Mouse (Mus musculus) macrophage (primary cell): ENCODE measurements around the gene Ssx2ip. TPM values are rescaled to one million over a fixed set of nuclear protein-coding genes. Genes with fewer than 3 reads are reported as not detected.

Source experiments
- H3K27ac ChIP-seq: fragments of 350-480 bp; formaldehyde crosslinking; 2 replicates; pipeline ENCODE4 v1.9.0; 2021
- H3K36me3 ChIP-seq: fragments of 350-480 bp; formaldehyde crosslinking; 2 replicates; pipeline ENCODE4 v1.9.0; 2021; ENCODE audit errors: inconsistent target
- H3K4me3 ChIP-seq: fragments of 350-480 bp; formaldehyde crosslinking; 2 replicates; pipeline ENCODE4 v1.9.0; 2021; ENCODE audit errors: inconsistent target
- H3K79me2 ChIP-seq: fragments of 350-480 bp; formaldehyde crosslinking; 2 replicates; pipeline ENCODE4 v1.9.0; 2021; ENCODE audit errors: inconsistent target
- WGBS: methylation state at CpG from one replicate; pipeline ENCODE4 v1.1.7; 2026; ENCODE audit warnings: inconsistent platforms; ENCODE audit not compliant: missing documents; 5-methylcytosine and 5-hydroxymethylcytosine counted together
- polyA plus RNA-seq: library from polyadenylated mRNA; stranded (reverse); fragments of 250-400 nt; gene quantifications from 3 replicates; pipeline ENCODE4 v1.2.4, GENCODE M21; 2018; ENCODE audit warnings: inconsistent platforms

Ssx2ip gene
- polyA plus RNA-seq, 1 experiment from 2014 or later: 4.8 TPM

- no peak overlapping the region for H3K27ac ChIP-seq
- 95% methylated on average over 11 of the region's 11 CpGs for WGBS
- no peaks in the 10 kb centered on the region for H3K36me3 ChIP-seq
- H3K4me3 ChIP-seq: no peak overlapping the region
- no peaks in the 10 kb centered on the region for H3K79me2 ChIP-seq
Observed at GRCm38 (mm10) chr3:146435533-146435932, 31.1 kb downstream of the Ssx2ip start.

DNA sequence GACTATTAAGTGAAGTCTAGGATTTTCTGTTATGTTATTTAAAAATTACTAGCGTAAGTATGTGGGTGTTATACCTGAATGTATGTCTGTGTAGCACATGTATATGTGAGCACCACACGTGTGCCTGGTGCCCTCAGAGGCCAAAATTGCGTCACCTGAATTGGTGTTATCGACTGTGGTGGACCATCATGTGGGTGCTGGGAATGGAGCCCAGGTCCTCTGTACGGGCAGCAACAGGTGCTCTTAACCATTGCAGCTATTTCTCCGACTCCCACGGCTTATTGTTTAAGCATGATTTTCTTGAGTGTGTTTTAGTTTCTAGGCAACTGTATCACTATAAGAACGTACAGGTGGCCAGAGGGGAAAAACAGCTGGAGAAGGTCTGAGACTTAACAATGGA, 31.7 kb downstream of the Ssx2ip start:
- WGBS: 93% methylated on average over 8 of the region's 8 CpGs
- H3K4me3 ChIP-seq: no peak overlapping the region
- H3K36me3 ChIP-seq: no peaks in the 10 kb centered on the region
- H3K79me2 ChIP-seq: no peaks in the 10 kb centered on the region
- no peak overlapping the region for H3K27ac ChIP-seq

- Histone ChIP-seq H3K36me3 (no peaks in the 10 kb centered on the region), H3K79me2 (no peaks in the 10 kb centered on the region), H3K27ac (no peak overlapping the region), H3K4me3 (no peak overlapping the region)
- 92% methylated on average over 12 of the region's 12 CpGs for WGBS
Observed at GRCm38 (mm10) chr3:146440011-146440410, 35.6 kb downstream of the Ssx2ip start.

GRCm38 (mm10) chr3:146440422-146440821, 36.0 kb downstream of the Ssx2ip start:
- Histone ChIP-seq H3K27ac (no peak overlapping the region), H3K79me2 (no peaks in the 10 kb centered on the region), H3K4me3 (no peak overlapping the region), H3K36me3 (no peaks in the 10 kb centered on the region)
- WGBS: 89% methylated on average over 7 of the region's 7 CpGs

GRCm38 (mm10) chr3:146442484-146442883, 38.0 kb downstream of the Ssx2ip start:
- H3K79me2 ChIP-seq: no peaks in the 10 kb centered on the region
- 95% methylated on average over 7 of the region's 7 CpGs for WGBS
- H3K4me3 ChIP-seq: no peak overlapping the region
- H3K36me3 ChIP-seq: no peaks in the 10 kb centered on the region
- H3K27ac ChIP-seq: no peak overlapping the region

- H3K79me2 ChIP-seq: no peaks in the 10 kb centered on the region
- no peak overlapping the region for H3K27ac ChIP-seq
- no peak overlapping the region for H3K4me3 ChIP-seq
- WGBS: 95% methylated on average over 8 of the region's 8 CpGs
- no peaks in the 10 kb centered on the region for H3K36me3 ChIP-seq
Observed at GRCm38 (mm10) chr3:146442936-146443335, 38.5 kb downstream of the Ssx2ip start.

GRCm38 (mm10) chr3:146443380-146443779, 38.9 kb downstream of the Ssx2ip start:
- Histone ChIP-seq H3K36me3 (no peaks in the 10 kb centered on the region), H3K27ac (no peak overlapping the region), H3K79me2 (no peaks in the 10 kb centered on the region), H3K4me3 (no peak overlapping the region)
- WGBS: 97% methylated on average over 7 of the region's 7 CpGs

DNA sequence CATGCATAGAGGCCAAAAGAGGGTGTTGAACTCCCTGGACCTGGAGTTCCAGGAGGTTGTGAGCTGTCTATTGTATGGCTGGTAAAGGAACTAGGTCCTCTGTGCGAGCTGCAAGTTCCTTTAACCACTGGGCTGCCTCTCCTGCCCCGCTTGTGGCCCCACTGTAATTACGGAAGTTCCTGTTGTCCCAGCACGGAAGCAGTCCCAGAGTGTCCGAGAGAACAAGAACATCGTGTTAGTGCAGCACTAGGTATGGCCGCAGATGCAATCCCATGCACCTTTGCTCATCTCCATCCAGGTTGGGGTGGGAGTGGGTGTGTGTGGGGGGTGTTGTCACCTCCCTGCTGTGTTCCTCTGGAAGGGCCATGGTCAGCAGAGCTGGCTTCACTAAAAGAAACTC, 40.4 kb downstream of the Ssx2ip start:
- H3K36me3 ChIP-seq: no peaks in the 10 kb centered on the region
- 68% methylated on average over 7 of the region's 7 CpGs for WGBS

GRCm38 (mm10) chr3:146447156-146447555, 42.7 kb downstream of the Ssx2ip start:
- peaks cover 14% of the 10 kb centered on the region; the same call in 1 of the 2 replicates for H3K79me2 ChIP-seq
- WGBS: 92% methylated on average over 5 of the region's 5 CpGs

More for the DNA sequence above, 40.4 kb downstream of the Ssx2ip start:
- H3K79me2 ChIP-seq: no peaks in the 10 kb centered on the region
- no peak overlapping the region for H3K4me3 ChIP-seq
- H3K27ac ChIP-seq: peak overlapping the region; percentile 37

GRCm38 (mm10) chr3:146447598-146447997, 43.2 kb downstream of the Ssx2ip start:
- 94% methylated on average over 3 of the region's 3 CpGs for WGBS
- no peaks in the 10 kb centered on the region for H3K36me3 ChIP-seq
- H3K79me2 ChIP-seq: peaks cover 18% of the 10 kb centered on the region; the same call in 1 of the 2 replicates
- H3K4me3 ChIP-seq: no peak overlapping the region
- no peak overlapping the region for H3K27ac ChIP-seq

More at GRCm38 (mm10) chr3:146447156-146447555, 42.7 kb downstream of the Ssx2ip start:
- Histone ChIP-seq H3K27ac (no peak overlapping the region), H3K36me3 (no peaks in the 10 kb centered on the region), H3K4me3 (no peak overlapping the region)

- 96% methylated on average over 10 of the region's 10 CpGs for WGBS
- H3K79me2 ChIP-seq: peaks cover 20% of the 10 kb centered on the region; the same call in 1 of the 2 replicates
Observed at GRCm38 (mm10) chr3:146448372-146448771, 43.9 kb downstream of the Ssx2ip start.

GRCm38 (mm10) chr3:146448969-146449368, 44.5 kb downstream of the Ssx2ip start:
- 75% methylated on average over 6 of the region's 6 CpGs for WGBS
- Histone ChIP-seq H3K36me3 (no peaks in the 10 kb centered on the region), H3K27ac (no peak overlapping the region), H3K4me3 (no peak overlapping the region), H3K79me2 (peaks cover 20% of the 10 kb centered on the region; the same call in 1 of the 2 replicates)

More at GRCm38 (mm10) chr3:146448372-146448771, 43.9 kb downstream of the Ssx2ip start:
- H3K4me3 ChIP-seq: no peak overlapping the region
- no peak overlapping the region for H3K27ac ChIP-seq
- no peaks in the 10 kb centered on the region for H3K36me3 ChIP-seq

GRCm38 (mm10) chr3:146449745-146450250, 45.4 kb downstream of the Ssx2ip start, which contains the start of gene Ctbs:
Gene Ctbs (plus strand): TSS chr3:146449795.
- H3K36me3 ChIP-seq: no peaks in the 10 kb centered on the region; the same call in 1 of the 2 replicates
- H3K4me3 ChIP-seq: peak within 1 kb of the TSS; percentile 46
- 66% methylated on average over 9 of the region's 9 CpGs for WGBS
- peaks cover 20% of the 10 kb centered on the region; the same call in 1 of the 2 replicates for H3K79me2 ChIP-seq
- H3K27ac ChIP-seq: peak within 1 kb of the TSS; percentile 72

- H3K27ac ChIP-seq: peak overlapping the region; percentile 72
- H3K79me2 ChIP-seq: peaks cover 20% of the 10 kb centered on the region; the same call in 1 of the 2 replicates
- peaks cover 6% of the 10 kb centered on the region; the same call in 1 of the 2 replicates for H3K36me3 ChIP-seq
- peak overlapping the region; percentile 46 for H3K4me3 ChIP-seq
- under 1% methylated on average over 28 of the region's 29 CpGs for WGBS
Observed at GRCm38 (mm10) chr3:146450371-146450841, 46.0 kb downstream of the Ssx2ip start.

DNA sequence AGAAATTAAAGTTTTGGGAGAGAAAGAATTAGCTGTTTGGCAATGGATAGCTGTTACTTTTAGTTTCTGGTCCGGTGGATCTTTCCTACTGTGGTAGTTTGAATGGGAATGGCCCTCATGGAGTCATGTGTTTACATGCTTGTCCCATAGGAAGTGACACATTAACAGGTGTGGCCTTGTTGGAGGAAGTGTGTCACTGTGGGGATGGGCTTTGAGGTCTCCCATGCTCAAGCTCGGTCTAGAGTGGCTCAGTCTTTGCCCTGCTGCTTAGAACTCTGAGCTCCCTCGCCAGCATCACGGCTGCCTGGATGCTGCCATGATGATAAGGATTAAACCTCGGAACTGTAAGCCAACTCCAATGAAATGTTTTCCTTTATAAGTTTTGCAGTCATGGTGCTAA, 46.9 kb downstream of the Ssx2ip start:
- Histone ChIP-seq H3K79me2 (peaks cover 20% of the 10 kb centered on the region; the same call in 1 of the 2 replicates), H3K4me3 (no peak overlapping the region; the same call in 1 of the 2 replicates), H3K36me3 (peaks cover 15% of the 10 kb centered on the region), H3K27ac (no peak overlapping the region)
- 88% methylated on average over 5 of the region's 5 CpGs for WGBS
